Mouse (Mus musculus) kidney, postnatal 14 days (tissue): ENCODE measurements around the gene Vps26c.
"Not testable (repeated sequence)": the region's sequence is repeated elsewhere in the genome, so short reads cannot be mapped to it uniquely, and the experiment has no call there.

Source experiments
- DNase-seq: peaks from one replicate; pipeline ENCODE4 v3.0.0; 2022; ENCODE audit warnings: mixed read lengths

Gene Vps26c

GRCm38 (mm10) chr16:94545781-94546562 lies 19.3 kb upstream of the Vps26c start:
- no peak for DNase-seq

GRCm38 (mm10) chr16:94544540-94545105 lies 18.0 kb upstream of the Vps26c start:
- no peak for DNase-seq

DNA sequence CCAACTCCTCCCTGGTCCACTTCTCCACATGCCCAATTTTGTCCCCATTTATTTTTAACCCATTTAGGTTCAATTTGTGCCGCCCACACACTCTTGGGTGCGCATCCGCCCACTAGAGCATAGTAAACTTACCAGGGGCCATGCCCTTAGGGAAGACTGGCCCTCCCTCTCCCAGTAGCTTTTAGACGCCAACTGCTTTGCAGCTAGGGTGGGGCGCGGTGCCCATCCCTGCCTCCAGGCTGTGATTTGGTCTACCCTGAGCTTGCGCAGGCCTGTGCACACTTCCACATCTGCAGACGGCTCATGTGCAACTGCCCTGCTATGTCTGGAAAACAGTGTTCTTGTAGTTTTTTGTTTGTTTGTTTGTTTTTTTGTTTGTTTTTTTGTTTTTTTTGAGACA lies 16.3 kb upstream of the Vps26c start:
- DNase-seq: no peak

DNA sequence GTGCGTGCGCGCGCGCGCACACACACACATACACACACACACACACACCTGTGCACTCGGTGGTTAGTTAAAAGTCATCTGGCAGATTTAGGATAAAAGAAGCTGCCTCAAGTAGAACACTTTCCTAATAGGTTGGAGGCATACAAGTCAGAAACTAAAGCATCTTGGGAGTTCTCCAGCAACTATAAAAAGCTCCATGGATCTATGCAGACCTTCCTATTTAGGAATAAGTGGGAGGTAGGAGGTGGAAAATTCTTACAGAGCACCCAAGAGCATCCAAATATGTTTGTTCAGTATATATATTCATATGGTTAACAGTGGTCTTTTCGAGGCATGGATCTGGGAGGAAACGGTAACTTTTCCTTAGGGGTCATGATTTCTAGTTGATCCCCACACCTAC lies 13.5 kb upstream of the Vps26c start:
- DNase-seq: no peak

DNA sequence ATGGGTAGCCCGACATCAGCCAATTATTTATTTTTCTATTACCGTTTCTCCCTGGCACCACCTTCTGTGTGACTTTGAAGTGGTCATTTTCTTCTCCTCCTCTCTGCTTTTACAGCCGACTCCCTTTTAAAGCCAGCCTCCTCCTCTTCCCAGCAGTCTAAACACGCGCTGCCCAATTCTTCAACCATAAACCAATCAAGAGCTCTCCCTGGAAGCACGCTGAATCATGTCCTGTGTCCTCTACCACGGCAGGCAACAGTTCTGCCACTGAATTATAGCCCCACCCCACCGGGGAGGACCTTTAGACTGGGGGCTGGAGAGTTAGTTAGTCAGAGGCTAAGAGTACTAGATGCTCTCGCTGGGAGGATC lies 10.5 kb upstream of the Vps26c start:
- DNase-seq: peak; percentile 61

- peak; percentile 53 for DNase-seq
Observed at GRCm38 (mm10) chr16:94536417-94537158, 10.0 kb upstream of the Vps26c start.

GRCm38 (mm10) chr16:94535716-94536115 lies 9.1 kb upstream of the Vps26c start:
- DNase-seq: no peak

- DNase-seq: no peak
Observed at GRCm38 (mm10) chr16:94533679-94534078, 7.0 kb upstream of the Vps26c start.

- DNase-seq: no peak
Observed at GRCm38 (mm10) chr16:94531268-94531667, 4.6 kb upstream of the Vps26c start.

DNA sequence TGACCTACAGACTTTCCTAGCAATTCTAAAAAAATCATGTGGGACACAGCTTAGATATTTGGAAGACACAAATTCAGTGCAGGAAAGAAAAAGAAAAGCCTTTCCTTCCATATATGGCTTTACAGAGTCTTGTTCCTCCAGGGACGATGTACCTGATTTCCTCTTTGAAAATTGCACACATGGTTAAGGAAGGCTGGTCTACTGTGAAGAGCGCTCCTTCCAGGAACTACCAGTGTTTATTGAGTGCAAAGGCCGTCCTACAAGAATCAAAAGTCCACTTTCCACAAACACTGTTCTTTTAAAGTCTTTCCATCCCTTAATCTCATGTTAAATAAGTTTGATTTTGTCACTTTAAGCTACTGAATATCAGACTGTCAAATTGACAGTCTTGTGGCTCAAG lies 916 bp upstream of the Vps26c start:
- no peak for DNase-seq

DNA sequence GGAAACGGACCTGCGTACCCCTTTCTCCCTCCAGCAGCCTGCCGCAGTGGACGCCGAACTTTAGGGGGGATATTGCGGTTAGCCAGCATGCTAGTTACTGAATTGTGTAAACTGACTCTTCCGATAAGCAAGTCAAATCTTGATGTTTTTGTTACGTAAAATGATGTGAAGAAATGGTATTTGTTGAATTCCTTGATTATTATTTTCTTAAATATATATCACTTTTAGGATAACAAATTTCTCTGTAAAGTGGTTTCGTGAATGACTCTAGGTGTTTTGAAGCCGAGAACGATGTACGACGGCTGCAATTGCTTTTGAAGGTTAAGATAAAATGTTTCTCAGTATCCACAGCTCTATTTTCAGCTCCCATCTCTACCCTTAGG lies 513 bp upstream of the Vps26c start:
- no peak for DNase-seq

GRCm38 (mm10) chr16:94525955-94526343 lies 681 bp downstream of the Vps26c start:
- no peak for DNase-seq

- no peak for DNase-seq
Observed at GRCm38 (mm10) chr16:94524691-94525090, 1.9 kb downstream of the Vps26c start.

DNA sequence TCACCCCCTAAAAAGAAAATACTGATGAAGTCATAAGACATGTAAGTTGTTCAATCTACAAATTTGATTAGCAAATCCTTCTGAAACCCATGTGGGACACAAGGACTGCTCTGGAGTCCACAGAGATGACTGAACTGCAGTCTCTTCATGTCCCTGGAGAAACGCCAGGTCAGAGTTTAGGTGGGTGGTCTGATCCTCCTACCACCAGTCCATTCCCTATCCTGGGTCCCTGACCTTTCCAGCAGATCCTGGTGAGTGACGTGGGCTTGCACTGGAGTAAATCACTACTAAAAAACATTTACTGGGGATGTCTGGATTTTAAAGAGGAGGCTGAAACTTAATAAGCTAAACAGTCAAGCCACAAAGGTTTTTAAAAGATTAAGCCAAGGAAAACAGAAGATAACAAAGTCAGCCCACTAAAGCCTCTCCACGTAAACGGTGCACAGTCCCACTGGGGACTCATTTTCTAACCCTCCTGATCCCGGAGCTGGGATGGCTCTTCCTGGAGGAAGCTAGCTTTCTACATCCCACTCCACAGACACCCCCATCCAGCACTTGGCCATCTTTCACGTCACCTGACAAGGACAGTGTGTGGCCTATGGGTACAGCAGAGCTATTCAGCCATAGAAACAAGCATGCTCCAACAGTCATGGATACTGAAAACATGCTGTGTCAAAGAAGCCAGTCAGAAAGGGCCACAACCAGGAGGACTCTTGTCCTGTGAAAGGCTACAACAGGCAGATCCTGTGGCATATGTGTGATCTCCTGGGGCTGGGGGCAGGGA lies 2.8 kb downstream of the Vps26c start:
- DNase-seq: no peak

GRCm38 (mm10) chr16:94519028-94519427 lies 7.6 kb downstream of the Vps26c start:
- peak; percentile 80 for DNase-seq

DNA sequence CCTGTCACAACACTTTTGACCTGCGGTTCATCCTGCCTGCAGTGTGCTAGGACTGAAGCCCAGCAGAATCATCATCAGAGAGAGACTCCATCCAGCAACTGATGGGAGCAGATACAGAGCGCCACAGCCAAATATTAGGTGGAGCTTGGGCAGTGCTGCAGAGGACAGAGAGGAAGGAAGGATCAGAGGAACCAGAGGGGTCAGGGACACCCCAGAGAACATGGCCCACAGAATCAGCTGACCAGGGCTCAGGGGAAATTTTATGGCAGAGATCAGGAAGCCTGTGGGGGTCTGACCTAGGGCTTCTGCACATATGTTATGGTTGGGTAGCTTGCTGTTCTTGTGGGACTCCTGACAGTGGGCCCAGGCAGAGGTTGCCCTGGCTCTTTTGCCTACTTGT lies 9.0 kb downstream of the Vps26c start:
- no peak for DNase-seq

- DNase-seq: peak; percentile 13
Observed at GRCm38 (mm10) chr16:94509983-94510382, 16.6 kb downstream of the Vps26c start.

GRCm38 (mm10) chr16:94508769-94509168 lies 17.9 kb downstream of the Vps26c start:
- DNase-seq: no peak

GRCm38 (mm10) chr16:94507071-94507470 lies 19.6 kb downstream of the Vps26c start:
- no peak for DNase-seq

DNA sequence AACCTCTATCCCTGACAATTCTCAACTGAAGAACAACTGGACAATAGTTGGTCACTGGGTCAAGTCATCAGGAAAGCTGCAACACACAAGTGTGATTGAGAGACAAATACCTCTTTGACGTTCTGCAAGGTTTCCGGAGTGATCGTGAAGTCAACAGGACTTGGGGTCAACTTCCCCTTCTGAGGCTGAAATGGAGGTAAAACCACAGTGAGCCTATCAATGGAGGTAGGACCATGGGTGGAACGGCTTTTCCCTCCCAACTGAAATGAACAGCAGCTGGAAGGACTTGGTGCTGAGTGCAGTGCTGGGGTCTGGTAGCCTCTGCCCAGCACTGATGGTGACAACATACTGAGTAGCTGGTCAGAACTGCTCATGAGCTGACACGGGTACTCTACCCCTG lies 22.4 kb downstream of the Vps26c start:
- no peak for DNase-seq

DNA sequence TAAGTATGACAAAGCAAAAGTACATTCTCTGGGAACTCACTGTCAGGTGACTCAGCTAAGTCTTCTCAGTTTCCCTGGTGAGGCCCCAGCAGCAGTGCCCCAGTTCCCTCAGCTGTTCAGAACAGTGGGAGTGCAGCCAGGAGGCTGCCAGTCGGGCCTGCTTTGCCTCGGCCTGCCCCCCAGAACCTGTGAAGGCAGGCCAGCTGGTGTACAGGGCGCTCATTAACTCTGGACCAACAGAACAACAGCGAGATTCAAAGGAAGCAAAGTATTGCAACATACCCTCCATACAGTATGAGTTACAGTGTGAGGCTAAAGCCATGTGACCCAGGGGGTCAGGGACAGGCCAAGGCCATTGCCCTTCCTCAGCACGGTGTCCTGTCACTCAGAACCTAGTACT lies 28.7 kb downstream of the Vps26c start:
- peak; percentile 54 for DNase-seq

GRCm38 (mm10) chr16:94497176-94497575 lies 29.5 kb downstream of the Vps26c start:
- not testable (repeated sequence) for DNase-seq

GRCm38 (mm10) chr16:94489326-94489725 lies 37.3 kb downstream of the Vps26c start:
- no peak for DNase-seq
